Mouse (Mus musculus) CD8-positive naive resting alpha-beta T cell, adult 2 months (primary cell): ENCODE measurements around the gene Pou2f3.

Experiments used
- DNase-seq, 2 experiments: peaks; one replicate each; pipeline ENCODE4 v3.0.0; 2022; ENCODE audit warnings: low read depth in 2 of 2, low spot score in 2 of 2

Pou2f3 gene

DNA sequence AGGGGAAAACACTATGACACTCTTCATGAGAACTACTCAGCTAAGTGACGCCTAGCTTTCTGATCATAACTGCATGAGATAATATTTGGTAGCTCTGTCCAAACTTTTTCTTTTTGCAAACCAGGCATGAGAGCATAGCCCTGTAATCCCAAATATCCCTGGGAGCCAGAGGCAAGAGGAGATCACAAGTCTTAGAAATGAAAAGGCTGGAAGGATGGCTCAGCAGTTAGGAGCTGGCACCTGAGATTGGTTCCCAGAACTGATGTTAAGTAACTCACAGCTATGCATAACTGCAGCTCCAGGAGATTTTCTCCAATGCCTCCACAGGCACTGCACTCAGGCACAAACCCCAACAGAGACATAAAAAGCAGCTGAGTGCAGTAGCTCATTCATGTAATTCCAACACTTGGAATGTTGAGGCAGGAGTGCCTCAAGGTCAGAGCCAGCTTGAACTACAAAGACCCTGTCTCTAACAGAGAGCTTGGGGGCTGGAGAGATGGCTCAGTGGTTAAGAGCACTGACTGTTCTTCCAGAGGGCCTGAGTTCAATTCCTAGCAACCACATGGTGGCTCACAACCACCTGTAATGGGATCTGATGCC, 124.4 kb downstream of the Pou2f3 start:
- DNase-seq = no peak

DNA sequence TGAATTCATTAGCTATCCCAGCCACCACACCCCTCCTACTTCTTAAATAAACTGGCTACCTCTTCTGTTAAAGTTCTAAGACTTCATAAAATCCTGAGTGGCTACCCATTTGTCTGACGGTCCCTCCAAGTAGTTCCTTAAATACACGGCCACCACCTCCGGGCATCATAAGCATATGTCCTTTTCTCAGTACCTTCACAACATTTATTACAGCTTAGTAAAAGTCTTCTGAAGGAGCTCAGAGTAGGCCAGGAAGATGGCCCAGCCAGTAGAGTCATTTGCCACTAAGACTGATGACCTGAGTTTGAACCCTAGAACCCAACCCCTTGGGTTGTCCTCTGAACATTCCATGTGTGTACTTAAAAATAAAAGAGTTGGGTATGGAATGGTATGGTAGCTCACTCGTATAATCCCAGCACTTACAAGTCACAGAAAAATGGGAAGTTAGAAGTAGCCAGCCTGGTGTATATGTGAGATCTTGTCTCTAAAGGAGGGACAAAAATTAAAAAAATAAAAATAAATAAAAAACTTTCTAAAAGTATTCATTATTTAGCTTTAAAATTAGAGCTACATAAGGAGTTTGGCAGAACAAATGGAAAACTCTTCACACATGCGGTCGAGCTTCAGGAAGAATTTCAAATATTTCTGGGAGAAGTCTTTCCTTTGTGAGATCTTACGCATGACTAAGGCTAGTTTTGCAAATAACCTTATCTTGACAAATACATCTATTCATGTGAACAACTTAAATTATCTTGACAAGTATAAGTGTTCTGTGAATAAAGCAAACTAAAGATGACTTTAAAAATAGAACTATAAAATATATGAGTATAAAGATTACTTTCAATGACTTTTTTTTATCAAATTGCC, 125.4 kb downstream of the Pou2f3 start:
- no peak for DNase-seq

DNA sequence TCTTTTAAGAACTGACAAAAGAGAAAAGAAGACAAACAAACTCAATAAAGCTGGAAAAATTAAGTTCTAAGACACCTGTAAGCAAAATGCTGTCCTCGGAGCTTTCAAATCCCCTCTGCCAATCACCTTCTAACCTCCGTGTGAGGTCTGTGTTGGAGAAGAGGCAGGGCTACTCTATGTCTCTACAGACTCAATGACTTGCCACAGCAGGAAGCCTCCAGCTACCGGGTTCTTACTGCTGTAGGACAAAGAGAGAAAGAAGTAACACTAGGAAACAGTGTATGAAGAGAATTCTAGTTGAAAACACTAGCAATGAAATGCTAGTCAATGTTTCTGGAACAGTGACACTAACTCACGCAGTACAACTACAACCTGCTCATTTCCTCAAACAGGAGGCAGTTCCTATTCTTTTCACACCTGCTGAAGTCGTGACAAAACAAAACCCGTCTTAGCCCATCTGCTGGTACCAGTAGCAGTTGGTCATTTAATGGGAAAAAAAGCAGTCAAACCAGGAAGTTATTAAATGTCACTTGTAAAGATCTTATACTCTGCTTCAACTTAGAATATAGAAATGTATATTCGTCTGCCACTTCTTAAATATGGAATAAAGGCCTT, 126.6 kb downstream of the Pou2f3 start:
- DNase-seq = no peak

DNA sequence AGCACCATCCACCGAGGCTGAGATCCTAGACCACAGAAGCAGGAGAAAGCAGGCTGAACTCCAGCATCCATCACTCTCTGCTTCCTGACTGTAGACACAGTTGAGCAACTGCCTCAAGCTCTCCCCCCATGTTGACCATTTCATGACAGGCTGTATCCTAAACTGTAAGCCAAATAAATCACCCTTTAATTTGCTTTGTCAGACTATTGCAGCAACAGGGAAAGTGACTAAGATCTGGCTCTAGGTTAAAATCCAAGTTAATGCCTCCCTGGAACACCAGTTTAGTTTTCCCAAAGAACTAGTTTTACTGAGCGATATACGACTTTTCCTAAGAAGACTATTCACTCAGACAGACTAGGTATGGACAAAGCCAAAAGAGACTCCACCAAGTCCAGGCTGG, 131.5 kb downstream of the Pou2f3 start:
- DNase-seq = no peak

DNA sequence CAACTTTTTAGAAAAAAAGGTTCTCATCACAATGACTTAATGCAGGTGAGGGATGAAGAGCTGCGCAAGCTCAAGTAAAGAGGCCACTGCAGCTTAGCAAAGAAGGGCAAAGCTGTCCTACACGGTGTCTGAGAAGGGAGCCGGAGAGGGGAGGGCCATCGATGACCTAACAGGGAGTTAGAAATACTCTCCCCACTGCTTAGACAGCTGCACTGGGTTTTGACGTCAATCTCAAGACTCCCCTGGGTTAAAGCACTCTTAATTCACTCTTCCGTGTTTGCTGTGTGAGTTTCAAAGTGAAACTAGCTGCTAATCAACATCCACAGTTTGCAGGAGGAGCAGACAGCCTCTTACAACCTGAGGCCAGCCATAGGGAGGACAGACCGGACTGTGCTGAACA, 134.0 kb downstream of the Pou2f3 start:
- DNase-seq = no peak

DNA sequence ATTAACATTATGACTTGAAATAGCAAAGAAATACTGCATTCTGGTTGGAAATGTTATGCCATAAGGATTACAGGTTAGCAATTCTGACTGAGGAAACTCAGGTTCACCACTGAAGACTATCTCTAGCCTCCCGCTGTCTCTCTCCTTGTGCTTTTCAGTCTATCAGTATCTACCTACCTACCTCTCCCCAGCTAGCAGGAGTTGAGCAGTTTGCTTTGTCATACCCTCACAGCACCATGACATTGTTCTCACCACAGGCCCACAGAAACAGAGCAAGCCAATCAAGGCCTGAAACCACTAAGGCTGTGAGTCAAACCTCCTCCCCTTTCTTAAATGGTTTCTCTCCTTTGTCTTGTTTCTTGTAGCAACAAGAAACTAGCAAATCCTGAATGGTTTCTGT, 135.6 kb downstream of the Pou2f3 start:
- DNase-seq = no peak
